Mouse (Mus musculus) hematopoietic stem cell, adult 5-6 weeks (primary cell): Measurements from ENCODE around the gene Fxyd1. TPM values are rescaled to one million over a fixed set of nuclear protein-coding genes. Genes with fewer than 3 reads are reported as not detected.
A peak's percentile ranks its signal among the peaks of the same experiment; 100 is the strongest.

Experiments used
- ATAC-seq, 2 experiments: fragments of 125-278 bp in 1 of 2; replicated peaks in 1 of 2; 2 replicates each; pipeline ENCODE4 v1.8.0; 2016 to 2017; ENCODE audit warnings: inconsistent platforms in 2 of 2, mild to moderate bottlenecking in 2 of 2, moderate number of reproducible peaks in 2 of 2, low read depth in 1 of 2, moderate TSS enrichment in 1 of 2; ENCODE audit not compliant: low FRiP score in 2 of 2, poor library complexity in 2 of 2, severe bottlenecking in 2 of 2, insufficient read depth in 1 of 2, low TSS enrichment in 1 of 2
- total RNA-seq: library from RNA; stranded (forward); fragments of 172-1452, 232-1000 nt; gene quantifications from 2 replicates; pipeline ENCODE4 v1.2.3, GENCODE M21; 2017

Gene Fxyd1
- total RNA-seq, 1 experiment from 2014 or later: 2.7 TPM

DNA sequence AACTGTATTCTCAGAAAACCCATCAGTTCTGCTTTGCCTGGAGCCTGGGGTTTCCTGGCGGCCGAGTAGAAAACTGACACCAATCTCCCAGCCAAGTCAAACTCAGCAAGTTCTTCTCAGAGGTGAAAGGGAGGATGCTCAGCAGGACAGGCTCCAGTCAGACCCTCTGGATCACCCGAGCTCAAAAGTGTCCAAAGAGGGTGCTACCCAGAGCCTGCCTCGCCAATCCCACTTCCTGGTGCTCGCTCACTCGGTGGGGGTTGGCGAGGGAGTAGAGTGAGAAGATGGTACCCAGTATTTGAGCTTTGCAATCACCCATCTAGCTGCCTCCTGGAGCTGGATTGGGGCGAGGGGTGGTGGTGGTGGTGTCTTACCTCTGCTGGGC is 16.0 kb downstream of the Fxyd1 start:
- no peak for ATAC-seq

DNA sequence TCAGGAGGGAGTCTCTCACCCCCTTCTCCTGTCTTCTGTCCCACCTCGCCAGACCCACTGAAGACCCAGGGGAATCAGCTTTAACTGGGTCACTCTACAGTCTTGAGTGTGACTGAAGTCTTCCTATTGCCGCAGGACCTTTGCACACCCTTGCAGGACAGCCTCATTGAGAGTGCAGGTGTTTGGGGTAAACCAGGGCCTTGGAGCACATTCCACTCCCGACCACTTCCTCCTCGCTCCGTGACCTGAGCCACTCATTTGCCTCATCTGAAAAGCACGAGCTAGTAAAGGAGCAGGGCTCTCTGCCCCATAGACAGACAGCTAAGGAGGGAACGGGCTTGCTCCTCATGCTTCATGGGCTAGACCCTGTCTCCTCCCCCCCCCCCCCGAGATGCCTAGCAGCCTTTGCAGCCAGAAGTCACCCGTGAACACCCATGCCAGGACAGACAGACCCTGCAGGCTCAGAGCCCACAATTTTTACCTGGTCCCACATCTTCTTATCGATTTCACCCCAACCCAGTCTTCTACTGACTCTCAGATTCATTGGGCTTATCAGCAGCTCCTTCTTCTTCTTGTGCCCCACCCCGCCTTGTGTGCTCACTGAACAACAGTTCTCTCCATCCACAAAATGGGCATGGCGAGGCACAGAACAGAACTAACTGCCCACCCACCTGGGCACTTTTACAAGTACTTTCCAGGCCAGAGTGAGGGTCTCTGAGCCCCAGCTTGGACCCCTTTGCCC is 16.5 kb downstream of the Fxyd1 start:
- ATAC-seq: no peak

GRCm38 (mm10) chr7:31039011-31039410 is 18.0 kb downstream of the Fxyd1 start:
- no peak for ATAC-seq

- no peak for ATAC-seq
Observed at GRCm38 (mm10) chr7:31037675-31038074, 19.3 kb downstream of the Fxyd1 start.

DNA sequence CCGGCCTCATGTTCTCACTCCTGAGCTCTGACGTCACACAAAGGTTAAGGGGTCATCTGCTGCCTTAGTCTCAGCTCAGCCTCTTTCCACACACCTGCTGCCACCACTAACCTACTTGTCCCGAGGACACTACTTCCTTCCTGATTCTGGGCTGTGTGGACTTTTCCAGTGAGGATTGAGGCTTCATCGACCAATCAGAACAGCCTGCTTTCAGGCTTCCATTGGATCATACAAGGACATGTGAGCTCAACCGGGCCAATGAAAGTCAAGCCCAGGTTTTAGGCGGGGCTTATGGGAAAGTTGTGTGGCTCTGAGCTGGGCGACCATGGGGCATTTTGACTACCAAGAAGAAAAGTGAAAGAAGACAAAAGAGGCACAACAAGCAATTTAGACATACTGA is 20.1 kb downstream of the Fxyd1 start:
- ATAC-seq: peak in 1 of 2 experiments; percentile 20; a peak in 1 of 4 replicates

DNA sequence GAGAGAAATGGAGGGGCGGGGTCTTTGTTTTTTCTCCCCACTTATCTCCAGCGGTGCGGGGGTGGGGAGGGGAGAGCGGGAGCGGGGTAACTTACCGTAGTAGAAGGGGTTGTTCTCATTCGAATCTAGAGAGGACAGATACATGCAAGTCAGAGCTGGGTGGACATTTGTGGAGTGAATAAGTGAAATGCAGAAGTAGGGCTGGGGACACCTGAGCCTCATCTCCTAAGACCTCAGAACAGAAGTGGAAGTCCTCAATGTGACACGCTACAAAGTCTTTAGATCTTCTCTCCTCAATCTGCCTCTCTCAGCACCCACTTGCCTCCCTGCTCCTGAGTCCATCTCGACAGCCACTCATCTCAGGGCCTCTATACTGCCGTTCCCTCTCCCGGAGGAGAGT is 21.7 kb downstream of the Fxyd1 start:
- no peak for ATAC-seq

DNA sequence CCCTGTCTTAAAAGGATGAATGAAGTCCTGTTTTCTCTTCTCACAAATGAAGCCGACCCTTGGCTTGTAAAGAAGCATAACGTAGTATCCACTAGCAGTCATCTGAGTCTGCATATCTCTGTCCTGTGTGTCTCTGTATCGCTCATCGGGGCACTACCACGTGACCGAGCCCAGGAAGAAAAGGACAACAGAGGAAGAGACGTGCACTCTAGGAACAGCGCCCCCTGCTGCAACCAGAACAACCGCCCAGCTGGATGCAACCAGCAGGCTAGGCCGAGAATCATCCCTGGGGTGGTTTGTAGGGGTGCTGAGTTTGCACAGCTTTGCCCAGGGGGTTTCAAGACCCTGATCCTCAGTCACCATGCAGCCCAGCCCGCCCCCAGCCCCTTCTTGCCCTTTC is 22.2 kb downstream of the Fxyd1 start:
- no peak for ATAC-seq

- peak; percentile 84 to 94 for ATAC-seq
Observed at GRCm38 (mm10) chr7:31033409-31034165, 23.4 kb downstream of the Fxyd1 start.

DNA sequence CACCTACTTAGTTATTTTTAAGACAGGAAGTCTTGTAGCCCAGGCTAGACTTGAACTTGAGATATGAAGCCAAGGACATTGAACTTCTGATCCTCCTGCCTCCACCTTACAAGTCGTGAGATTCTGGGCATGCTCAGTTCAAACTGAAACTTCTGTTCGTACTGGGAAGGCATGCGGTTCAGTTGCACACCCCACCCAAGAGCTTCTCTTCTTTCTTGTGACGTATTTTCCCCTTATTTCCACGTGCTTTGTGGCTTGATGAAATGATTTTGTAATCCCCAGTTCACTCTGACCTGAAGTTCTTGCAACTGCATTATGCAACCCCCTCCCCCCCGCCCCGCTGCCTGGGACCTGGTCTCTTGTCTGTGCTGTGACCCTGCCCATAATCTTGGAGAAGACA is 25.3 kb downstream of the Fxyd1 start:
- ATAC-seq: peak in 1 of 2 experiments; percentile 29; a peak in 2 of 4 replicates

GRCm38 (mm10) chr7:31030717-31031116 is 26.3 kb downstream of the Fxyd1 start:
- ATAC-seq: no peak

GRCm38 (mm10) chr7:31028609-31029008 is 28.4 kb downstream of the Fxyd1 start:
- no peak for ATAC-seq

DNA sequence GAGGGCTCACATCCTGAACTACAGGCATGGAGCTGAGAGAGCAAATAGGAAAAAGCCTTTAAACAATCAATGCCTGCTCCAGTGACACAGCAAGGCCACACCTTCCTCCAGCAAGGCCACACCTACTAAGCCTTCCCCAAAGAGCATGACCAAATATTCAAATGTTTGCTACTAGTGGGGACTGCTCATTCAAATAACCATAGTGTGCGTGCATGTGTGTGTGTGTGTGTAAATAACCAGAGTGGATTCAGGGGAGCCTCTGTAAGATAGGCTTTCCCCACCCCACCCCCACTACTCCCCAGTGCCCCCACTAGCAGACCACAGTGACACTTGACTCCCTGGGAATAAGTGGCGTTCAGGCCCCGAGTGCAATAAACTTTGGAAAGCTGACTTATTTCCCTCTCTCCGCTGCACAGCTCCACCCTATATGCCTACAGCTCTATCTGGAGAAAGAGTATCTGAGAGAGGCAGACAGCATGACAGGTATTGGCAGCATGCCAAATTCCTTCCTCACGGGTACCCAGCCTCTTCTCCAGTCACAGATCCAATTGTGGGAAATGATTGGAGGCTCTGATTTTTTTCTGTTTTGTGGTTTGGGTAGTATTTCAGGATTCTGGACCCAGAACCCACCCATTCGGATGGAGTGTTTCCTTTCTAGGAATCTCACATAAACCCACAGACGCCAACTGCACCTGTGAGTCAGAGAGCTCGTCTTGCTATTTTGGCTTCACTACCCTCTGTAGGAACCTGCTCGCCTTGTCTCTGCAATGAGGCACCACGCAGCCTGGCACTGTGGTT is 39.7 kb downstream of the Fxyd1 start:
- no peak for ATAC-seq

DNA sequence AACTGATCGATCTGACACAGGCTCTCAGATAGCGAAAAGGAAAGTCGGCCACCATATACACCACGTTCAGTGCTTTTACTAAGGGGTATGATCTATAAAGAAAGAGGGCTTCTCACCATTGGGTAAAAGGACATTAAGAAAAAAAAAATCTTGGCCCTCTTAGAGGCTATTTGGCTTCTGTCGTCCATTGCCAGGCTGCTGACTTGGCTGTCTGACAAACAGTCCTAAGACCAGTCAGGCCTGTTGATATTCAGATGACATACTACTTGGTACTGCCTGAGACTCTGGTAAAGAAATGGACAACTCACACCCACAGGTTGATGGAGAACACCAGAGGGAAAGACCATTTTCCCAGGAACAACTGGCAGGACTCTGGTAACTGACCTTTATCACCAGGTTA is 44.0 kb downstream of the Fxyd1 start:
- ATAC-seq: no peak

DNA sequence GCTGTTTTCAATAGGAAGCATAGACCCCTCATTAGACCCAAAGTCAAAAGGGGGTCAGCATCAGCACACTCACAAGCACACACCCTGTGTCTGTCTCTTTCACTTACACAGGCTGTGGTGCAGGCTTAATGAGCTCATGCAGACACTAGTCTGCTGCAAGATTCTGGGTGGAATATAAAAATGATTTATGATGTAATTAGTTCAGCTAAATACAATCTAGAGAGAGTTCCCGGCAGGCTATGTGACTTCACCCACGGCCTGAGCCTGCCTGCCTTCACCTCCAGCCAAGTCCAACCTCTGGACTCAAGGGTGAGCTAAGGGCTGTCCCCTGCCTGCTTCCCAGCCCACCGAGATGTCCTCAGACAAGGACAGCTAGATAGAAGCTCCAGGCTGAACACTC is 48.1 kb downstream of the Fxyd1 start:
- no peak; a peak in 1 of 4 replicates for ATAC-seq

- ATAC-seq: peak; percentile 76 to 79
Observed at GRCm38 (mm10) chr7:31008175-31008574, 48.8 kb downstream of the Fxyd1 start.

- ATAC-seq: peak in 1 of 2 experiments; percentile 2; a peak in 1 of 4 replicates
Observed at GRCm38 (mm10) chr7:31007775-31008174, 49.2 kb downstream of the Fxyd1 start.

GRCm38 (mm10) chr7:31002650-31003049 is 54.3 kb downstream of the Fxyd1 start:
- ATAC-seq: peak; percentile 86 to 95
